In the genomic region with DNA sequence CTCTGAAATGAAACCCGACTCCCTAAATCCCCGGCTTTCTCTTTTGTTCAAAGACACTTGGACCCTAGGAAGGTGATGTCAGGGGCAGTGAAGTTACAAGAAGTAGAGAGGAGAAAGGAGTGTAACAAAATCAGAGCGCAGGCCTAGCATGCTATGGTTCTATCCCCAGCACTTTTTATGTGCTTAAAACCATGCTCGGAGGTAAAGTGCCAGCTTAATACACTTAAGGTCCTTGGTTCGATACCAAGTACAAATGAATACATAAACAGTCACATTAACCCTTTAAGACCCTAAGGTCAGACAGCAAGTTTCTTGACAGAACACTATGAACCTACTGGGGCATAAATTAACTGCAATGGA, we compare ENCODE assay signal across 8 mouse cellular contexts. TPM values are rescaled to one million over a fixed set of nuclear protein-coding genes. Genes with fewer than 3 reads are reported as not detected.
DNase-seq lines count a peak whose midpoint lies in the region; ATAC-seq and TF ChIP-seq lines count a peak whose summit lies in the region.

No protein-coding gene starts in this region.

- TF ChIP-seq CTCF in layer of hippocampus, adult 2 months (conservative IDR thresholded peaks at IDR 0.05): no peak

- peak overlapping the region; percentile 97 for H3K4me2 ChIP-seq in embryonic facial prominence, embryonic 15.5 days (replicated peaks)
- H3K4me2 ChIP-seq in intestine, embryonic 16.5 days (ENCODE audit: low read depth, low read length): peak overlapping the region; percentile 99
- peak overlapping the region; percentile 88 for H3K4me2 ChIP-seq in neural tube, embryonic 13.5 days

- DNase-seq in layer of hippocampus, adult 2 months (ENCODE audit: low spot score in 2 of 2): no peak
- no peak for DNase-seq in layer of hippocampus, adult 9-11 months
- no peak for DNase-seq in spleen, postnatal 36 days (ENCODE audit: low spot score in 2 of 2)
- no peak for DNase-seq in layer of hippocampus, adult 18-20 months (ENCODE audit: low spot score in 2 of 2)
- DNase-seq in ovary, adult 18-20 months (ENCODE audit: low spot score): no peak

- H3K4me1 ChIP-seq in embryonic facial prominence, embryonic 15.5 days: peaks cover 4% of the 10 kb centered on the region; the same call in 1 of the 2 replicates
- H3K4me1 ChIP-seq in intestine, embryonic 16.5 days (ENCODE audit: control insufficient read depth, insufficient read depth, low read length): 0 out of 2 replicates have a peak, but pooled peaks cover 4% of the 10 kb centered on the region
- peaks cover 29% of the 10 kb centered on the region for H3K4me1 ChIP-seq in neural tube, embryonic 13.5 days (replicated peaks)

- H3K4me3 ChIP-seq in layer of hippocampus, adult 2 months: peak overlapping the region; percentile 91
- peak overlapping the region; percentile 87 for H3K4me3 ChIP-seq in embryonic facial prominence, embryonic 15.5 days (replicated peaks)
- H3K4me3 ChIP-seq in intestine, embryonic 16.5 days (ENCODE audit: low read length): peak overlapping the region; percentile 84
- peak overlapping the region; percentile 92 for H3K4me3 ChIP-seq in neural tube, embryonic 13.5 days

- H3K27me3 ChIP-seq in embryonic facial prominence, embryonic 15.5 days: peaks cover 4% of the 10 kb centered on the region
- H3K27me3 ChIP-seq in intestine, embryonic 16.5 days (replicated peaks; ENCODE audit: control insufficient read depth, insufficient read depth, low read length): no peaks in the 10 kb centered on the region
- H3K27me3 ChIP-seq in neural tube, embryonic 13.5 days: 0 out of 2 replicates have a peak, but pooled peaks cover 4% of the 10 kb centered on the region

- H3K36me3 ChIP-seq in embryonic facial prominence, embryonic 15.5 days: no peaks in the 10 kb centered on the region
- H3K36me3 ChIP-seq in intestine, embryonic 16.5 days (ENCODE audit: control insufficient read depth, insufficient read depth, low read length): no peaks in the 10 kb centered on the region
- H3K36me3 ChIP-seq in neural tube, embryonic 13.5 days: no peaks in the 10 kb centered on the region

- H3K9me3 ChIP-seq in embryonic facial prominence, embryonic 15.5 days (replicated peaks): no peaks in the 10 kb centered on the region
- H3K9me3 ChIP-seq in intestine, embryonic 16.5 days (ENCODE audit: control insufficient read depth, low read length): no peaks in the 10 kb centered on the region
- no peaks in the 10 kb centered on the region for H3K9me3 ChIP-seq in neural tube, embryonic 13.5 days

- H3K9ac ChIP-seq in embryonic facial prominence, embryonic 15.5 days: 0 out of 2 replicates have a peak overlapping the region, but pooled peaks have one; percentile 65
- H3K9ac ChIP-seq in intestine, embryonic 16.5 days (ENCODE audit: low read depth, low read length): peak overlapping the region; percentile 85
- H3K9ac ChIP-seq in neural tube, embryonic 13.5 days: peak overlapping the region; percentile 96; the same call in 1 of the 2 replicates

- no peak for ATAC-seq in embryonic facial prominence, embryonic 15.5 days (ENCODE audit: insufficient number of reproducible peaks, low FRiP score, low TSS enrichment, low read depth)
- ATAC-seq in intestine, embryonic 16.5 days: no peak; the same call in 1 of the 2 replicates
- ATAC-seq in neural tube, embryonic 13.5 days (ENCODE audit: low read depth): peak; percentile 11; the same call in 1 of the 2 replicates

- H3K27ac ChIP-seq in layer of hippocampus, adult 2 months: peak overlapping the region; percentile 92; the same call in 1 of the 2 replicates
- H3K27ac ChIP-seq in embryonic facial prominence, embryonic 15.5 days (replicated peaks): peak overlapping the region; percentile 86; the same call in 1 of the 2 replicates
- peak overlapping the region; percentile 90 for H3K27ac ChIP-seq in intestine, embryonic 16.5 days (ENCODE audit: low read length)
- peak overlapping the region; percentile 95; the same call in 1 of the 2 replicates for H3K27ac ChIP-seq in neural tube, embryonic 13.5 days (replicated peaks)

- 2% methylated on average over 5 of the region's 5 CpGs for WGBS in embryonic facial prominence, embryonic 15.5 days
- 2% methylated on average over 5 of the region's 5 CpGs for WGBS in intestine, embryonic 16.5 days
- WGBS in neural tube, embryonic 13.5 days: 2% methylated on average over 5 of the region's 5 CpGs

RNA-seq across cellular contexts. Expression of gene Stk39, which starts 0.5 kb away (rescaled TPM):
- total RNA-seq in layer of hippocampus, adult 2 months (2021): 10 to 100 TPM; 71.8 to 75.3 TPM
- 14.7 and 15.1 TPM in 2 replicates for polyA plus RNA-seq in embryonic facial prominence, embryonic 15.5 days (2015; fragmentation: Nextera tagmentation; extraction: Ambion mirVana)
- 4.5 and 5.9 TPM in 2 replicates for polyA plus RNA-seq in intestine, embryonic 16.5 days (2015; fragmentation: Nextera tagmentation; extraction: Ambion mirVana)
- polyA plus RNA-seq in neural tube, embryonic 13.5 days (2015; fragmentation: Nextera tagmentation; extraction: Ambion mirVana): 34.5 and 35.8 TPM in 2 replicates
- 10 to 100 TPM; 82.1 to 82.4 TPM for total RNA-seq in layer of hippocampus, adult 18-20 months (2021)
